Mouse (Mus musculus) brain, adult 2 months (tissue): ENCODE measurements around the gene Tmem233.
A peak's percentile ranks its signal among the peaks of the same experiment; 100 is the strongest.

Source experiments
- DNase-seq: peaks from one replicate; pipeline ENCODE4 v3.0.0; 2011; ENCODE audit warnings: low read depth, low spot score

Tmem233 gene

DNA sequence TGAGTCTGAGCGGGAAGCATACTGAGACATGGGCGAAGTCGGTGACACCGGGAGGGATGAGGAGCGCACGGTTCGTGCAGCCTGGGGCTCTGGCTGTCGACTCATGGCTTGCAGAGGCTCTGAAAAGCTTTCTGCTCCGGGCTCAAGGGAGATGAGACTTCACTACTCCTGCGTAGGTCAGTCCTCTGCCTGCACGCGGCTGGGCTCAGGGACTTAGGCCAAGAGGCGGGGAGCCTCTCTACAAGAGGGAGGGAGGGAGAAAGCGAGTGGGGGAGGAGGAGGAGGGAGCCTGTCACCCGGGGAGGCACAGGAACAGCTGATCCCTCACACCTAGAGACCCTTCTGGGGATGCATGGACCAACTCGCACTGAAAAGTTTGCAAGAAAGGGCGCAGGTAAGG lies at the start of gene Tmem233:
Gene Tmem233 (minus strand): TSS at position 164 of the 400 bp plus-strand sequence.
- no peak for DNase-seq

GRCm38 (mm10) chr5:116123344-116123743 lies 40.3 kb upstream of the Tmem233 start:
- DNase-seq = peak; percentile 92

- DNase-seq = peak; percentile 58
These were observed 33.5 kb upstream of the Tmem233 start for GRCm38 (mm10) chr5:116116567-116116966.

GRCm38 (mm10) chr5:116116110-116116509 lies 33.1 kb upstream of the Tmem233 start:
- no peak for DNase-seq

GRCm38 (mm10) chr5:116115071-116115834 lies 32.2 kb upstream of the Tmem233 start:
- DNase-seq = peak; percentile 20

- no peak for DNase-seq
These were observed 25.6 kb upstream of the Tmem233 start for GRCm38 (mm10) chr5:116108651-116109050.

GRCm38 (mm10) chr5:116084231-116084630 lies 1.2 kb upstream of the Tmem233 start:
- no peak for DNase-seq

GRCm38 (mm10) chr5:116082241-116082900 lies 673 bp downstream of the Tmem233 start:
- DNase-seq = no peak

- DNase-seq = peak; percentile 11
These were observed 1.4 kb downstream of the Tmem233 start for GRCm38 (mm10) chr5:116081616-116082015.

DNA sequence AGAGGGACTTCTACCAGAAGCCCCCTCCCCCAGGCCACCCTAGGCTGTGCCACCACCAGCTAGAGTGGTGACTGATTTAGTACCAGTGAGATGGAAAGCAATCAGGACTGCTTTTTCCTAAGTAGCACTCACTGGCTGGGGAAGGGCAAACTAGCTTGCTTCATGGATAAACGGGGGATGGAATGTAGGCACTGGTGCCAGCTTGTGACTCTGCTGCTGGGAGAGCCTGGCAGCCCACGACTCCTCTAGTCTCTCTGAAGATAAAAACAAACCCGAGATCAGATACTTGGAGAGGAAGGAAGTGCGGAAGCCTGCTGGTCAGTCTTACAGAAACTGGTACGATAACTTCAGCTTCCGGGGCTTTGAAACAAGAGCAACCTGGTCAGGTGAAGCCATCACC lies 2.3 kb downstream of the Tmem233 start:
- peak; percentile 26 for DNase-seq

GRCm38 (mm10) chr5:116069618-116070017 lies 13.4 kb downstream of the Tmem233 start:
- no peak for DNase-seq

DNA sequence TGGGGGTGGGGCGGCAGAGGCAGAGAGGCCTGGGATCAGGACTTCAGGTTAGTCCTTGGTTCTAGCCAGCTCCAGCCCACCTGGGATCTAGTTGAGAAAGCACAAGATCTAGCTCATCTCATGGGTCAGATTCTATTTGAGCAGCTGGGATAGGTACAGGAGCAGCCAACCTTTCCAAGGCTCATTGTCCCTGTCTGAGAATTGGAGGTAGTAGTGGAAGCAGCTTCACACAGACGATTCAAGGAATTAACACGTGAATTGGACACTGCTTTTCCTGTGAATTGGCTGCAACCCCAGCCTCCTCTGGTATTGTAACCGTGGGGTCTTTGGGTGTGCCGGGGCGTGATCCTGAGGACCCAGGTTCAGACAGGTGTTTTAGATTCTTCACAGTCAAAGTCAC lies 30.2 kb downstream of the Tmem233 start:
- no peak for DNase-seq

DNA sequence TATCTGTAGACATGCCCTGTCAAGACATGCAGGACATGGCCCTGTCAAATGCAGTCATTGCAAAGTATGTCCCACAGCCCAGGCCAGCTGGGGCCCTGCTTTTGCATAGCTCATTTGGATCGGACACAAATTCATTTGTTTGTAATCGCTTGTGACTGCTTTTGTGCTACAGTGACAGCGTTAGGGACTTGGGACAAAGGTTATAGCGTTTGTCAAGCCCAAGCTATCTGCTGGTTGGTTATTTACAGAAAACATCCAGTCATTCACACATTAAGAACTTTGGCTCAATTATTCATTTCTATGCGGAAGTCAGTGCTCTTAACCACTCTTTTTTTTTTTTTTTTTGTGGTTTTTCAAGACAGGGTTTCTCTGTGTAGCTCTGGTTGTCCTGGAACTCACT lies 30.9 kb downstream of the Tmem233 start:
- DNase-seq = no peak

DNA sequence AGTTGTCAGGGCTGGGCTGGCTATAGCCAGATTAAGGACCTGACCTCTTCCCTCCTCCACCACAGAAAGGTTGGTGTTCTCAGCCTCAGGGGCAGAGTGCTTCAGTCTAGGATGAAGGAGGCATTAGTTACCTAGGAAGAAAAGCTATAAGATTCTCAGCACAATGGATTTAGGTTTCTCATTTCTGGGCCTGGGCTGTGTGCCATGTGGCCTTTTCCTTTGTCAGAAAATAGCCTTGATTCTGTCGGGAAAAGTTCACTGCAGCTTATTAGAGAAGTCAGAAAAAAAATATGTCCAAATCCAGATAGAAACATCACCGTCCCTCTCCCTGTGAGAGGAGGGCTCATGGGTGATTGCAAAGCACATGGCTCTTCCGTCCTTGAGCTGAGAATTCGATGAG lies 33.2 kb downstream of the Tmem233 start:
- no peak for DNase-seq

GRCm38 (mm10) chr5:116048321-116048720 lies 34.7 kb downstream of the Tmem233 start:
- DNase-seq = no peak

DNA sequence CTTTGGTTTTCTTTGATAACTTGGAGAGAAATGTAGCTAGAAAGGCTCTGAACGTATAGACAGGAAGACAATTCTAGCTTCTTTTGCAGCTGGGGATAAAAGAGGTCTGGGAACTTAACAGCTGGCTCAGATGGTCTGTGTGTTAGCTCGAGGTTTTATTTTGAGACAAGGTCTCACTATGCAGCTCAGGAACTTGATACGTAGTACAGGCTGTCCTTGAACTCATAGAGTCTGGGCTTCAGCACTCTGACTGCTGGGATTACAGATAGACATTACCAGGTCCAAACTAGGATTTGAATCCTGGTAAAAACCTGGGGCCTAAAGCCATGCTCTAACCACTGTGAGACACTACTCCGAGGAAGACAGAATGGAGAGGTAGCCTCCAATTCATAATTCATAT lies 36.8 kb downstream of the Tmem233 start:
- no peak for DNase-seq

DNA sequence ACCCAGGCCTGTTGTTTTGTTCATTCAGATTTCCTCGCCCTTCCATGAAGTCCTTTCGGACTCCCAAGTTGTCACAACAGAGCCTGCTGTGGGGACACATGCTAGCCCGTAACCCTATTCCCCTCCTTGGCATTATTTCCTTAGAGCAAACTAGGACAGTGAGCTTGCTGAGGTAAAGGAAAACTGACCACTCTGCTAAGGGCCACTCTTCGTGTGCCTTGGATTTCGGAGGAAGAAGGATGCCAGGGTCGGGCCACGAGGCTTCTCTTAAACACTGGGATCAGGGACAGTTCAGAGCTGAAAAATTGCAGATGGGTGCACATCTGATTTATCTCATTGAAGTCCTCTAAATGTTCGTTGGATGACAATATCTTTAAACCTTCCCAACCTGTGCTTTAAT lies 37.5 kb downstream of the Tmem233 start:
- no peak for DNase-seq

DNA sequence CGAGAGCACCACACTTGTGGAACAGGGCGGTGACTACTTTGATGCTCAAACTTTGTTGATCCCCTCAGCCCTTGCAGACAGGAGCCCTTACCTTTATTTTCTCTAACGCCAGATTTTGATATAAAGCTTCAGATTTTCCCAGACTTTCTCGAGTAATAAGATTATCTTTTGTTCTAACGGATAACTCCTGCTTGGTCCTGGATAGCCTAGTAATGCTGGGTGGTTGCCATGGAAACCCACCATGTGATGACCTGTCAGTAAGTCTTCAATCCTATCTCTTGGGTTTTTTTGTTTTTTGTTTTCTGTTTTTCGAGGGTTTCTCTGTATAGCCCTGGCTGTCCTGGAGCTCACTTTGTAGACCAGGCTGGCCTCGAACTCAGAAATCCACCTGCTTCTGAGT lies 40.8 kb downstream of the Tmem233 start:
- no peak for DNase-seq

GRCm38 (mm10) chr5:116039706-116040105 lies 43.3 kb downstream of the Tmem233 start:
- DNase-seq = no peak

DNA sequence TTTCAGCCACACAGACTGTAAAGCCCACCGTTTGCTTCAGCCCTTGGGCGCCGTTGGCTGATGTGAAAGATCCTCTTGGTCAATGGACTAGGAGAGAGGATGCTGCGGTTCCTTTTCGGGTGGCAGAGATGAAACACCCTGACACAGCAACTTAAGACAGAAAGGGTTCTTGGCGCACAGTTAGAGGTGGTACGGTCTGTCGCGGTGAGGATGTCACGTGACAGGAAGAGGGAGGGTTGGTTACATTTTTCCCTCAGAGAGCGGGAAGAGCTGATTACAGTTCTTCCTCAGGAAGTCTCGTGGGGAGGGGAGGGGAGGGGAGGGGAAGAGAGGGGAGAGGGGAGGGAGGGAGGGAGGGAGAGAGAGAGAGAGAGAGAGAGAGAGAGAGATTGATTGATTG lies 45.3 kb downstream of the Tmem233 start:
- no peak for DNase-seq

GRCm38 (mm10) chr5:116036465-116036864 lies 46.6 kb downstream of the Tmem233 start:
- no peak for DNase-seq

GRCm38 (mm10) chr5:116031190-116031577 lies 51.9 kb downstream of the Tmem233 start:
- DNase-seq = peak; percentile 77

- no peak for DNase-seq
These were observed 52.4 kb downstream of the Tmem233 start for GRCm38 (mm10) chr5:116030566-116031189.
